Mouse (Mus musculus) left cerebral cortex, postnatal 14 days (tissue): ENCODE measurements around the gene Sh3d19. TPM values are rescaled to one million over a fixed set of nuclear protein-coding genes. Genes with fewer than 3 reads are reported as not detected.

Experiments used
- DNase-seq, 2 experiments: peaks; one replicate each; pipeline ENCODE4 v3.0.0; 2021 to 2022; ENCODE audit warnings: low spot score in 2 of 2, mixed read lengths in 1 of 2
- intact Hi-C: fragments of 180-260 bp; cut with DNase I; formaldehyde crosslinking; loops from one replicate; pipeline ENCODE4 v1.15.1; 2025
- total RNA-seq, 2 experiments: library from RNA; stranded (reverse); gene quantifications; 2 replicates each; pipeline ENCODE4 v1.2.3; 2021

The Sh3d19 gene
- total RNA-seq, 2 experiments from 2014 or later: 34.6 to 36.4 TPM

DNA sequence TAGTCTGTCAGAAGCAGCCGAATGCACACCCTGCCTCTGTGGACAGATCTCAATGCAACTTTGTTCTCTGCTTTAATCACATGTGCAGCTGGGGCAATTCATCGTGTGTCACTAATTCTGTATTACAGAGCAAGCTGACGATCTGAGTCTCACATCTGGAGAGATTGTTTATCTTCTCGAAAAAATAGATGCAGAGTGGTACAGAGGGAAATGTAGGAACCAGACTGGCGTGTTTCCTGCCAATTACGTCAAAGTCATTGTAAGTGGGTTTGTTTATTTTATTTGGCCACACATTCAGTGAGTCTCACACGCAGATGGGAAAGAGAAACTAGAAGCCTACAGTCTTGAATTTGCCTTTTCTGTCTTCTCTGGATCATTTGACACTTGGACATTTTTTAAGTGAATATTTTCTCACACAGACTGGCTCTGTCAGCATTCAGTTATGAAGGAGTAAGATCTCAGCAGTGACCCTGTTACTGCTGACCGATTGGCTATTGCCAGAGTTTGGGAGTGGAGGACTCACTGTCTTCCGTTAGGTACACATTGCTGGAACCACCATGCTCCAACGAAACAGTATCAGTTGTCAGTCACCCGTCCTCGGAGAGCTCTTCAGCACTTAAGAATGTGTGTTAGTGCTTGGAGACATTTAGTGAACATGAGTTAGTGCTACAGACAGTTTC lies 143.9 kb downstream of the Sh3d19 start:
- DNase-seq: peak in 1 of 2 experiments; percentile 30
- intact Hi-C loops: no loop called here

DNA sequence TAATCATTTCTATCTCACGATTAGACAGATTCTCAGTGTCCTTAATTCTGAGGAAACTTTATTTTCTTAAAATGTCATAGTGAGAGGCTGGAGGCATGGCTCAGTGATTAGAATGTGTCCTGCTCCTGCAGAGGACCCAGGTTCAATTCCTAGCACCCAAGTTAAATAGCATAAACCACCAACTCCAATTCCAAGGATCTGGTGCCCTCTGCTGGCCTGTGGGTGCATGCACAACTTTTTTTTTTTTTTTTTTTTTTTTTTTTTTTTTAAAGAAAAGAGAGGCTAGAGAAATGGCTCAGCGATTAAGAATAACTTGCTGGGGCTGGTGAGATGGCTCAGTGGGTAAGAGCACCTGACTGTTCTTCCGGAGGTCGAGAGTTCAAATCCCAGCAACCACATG lies 146.0 kb downstream of the Sh3d19 start:
- no peak for DNase-seq
- intact Hi-C loops: no loop called here

DNA sequence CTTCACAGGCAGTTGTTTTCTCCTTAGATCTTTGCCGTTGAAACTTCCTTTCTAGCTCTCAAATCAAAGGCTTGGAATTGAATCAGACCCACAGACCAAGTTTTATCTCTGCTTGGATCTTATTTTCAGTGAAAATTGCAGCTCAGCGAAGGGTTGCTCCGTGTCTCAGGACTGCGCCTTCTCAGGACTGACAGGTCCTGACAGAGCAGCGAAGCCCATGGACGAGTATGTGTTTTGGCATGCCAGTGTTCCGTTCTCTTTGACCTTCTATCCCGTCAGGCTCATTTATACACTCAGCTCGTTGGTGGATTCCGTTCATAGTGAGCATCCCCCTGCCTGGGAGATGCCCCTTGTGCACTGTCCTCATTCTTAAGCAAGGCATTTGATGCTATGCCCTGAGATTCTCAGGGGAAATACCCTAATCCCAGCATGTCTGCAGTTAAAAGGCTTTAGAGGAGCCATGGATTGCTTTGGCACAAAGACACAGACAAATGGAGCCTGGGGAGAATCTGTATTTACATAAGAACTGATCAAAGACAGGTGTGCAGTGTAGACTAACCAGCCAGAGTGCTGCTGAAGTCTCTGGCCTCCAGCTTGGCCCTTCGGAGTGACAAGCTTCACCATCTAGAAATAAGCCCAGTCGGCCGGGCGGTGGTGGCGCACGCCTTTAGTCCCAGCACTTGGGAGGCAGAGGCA lies 148.5 kb downstream of the Sh3d19 start:
- intact Hi-C loops: no loop called here

DNA sequence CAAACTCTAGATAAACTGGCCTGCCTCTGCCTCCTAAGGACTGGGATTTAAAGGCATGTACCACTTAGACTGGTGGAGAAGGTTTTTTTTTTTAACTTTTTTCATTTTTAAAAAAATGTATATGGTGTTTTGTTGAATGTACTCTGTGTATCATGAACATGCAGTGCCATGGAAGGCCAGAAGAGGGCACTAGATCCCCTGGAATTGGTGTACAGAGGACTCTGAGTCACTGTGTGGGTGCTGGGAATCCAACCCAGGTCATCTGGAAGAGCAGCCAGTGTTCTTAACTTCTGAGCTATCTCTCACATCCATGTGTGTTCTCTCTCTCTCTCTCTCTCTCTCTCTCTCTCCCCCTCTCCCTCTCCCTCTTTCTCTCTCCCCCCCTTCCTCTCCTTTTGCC lies 151.2 kb downstream of the Sh3d19 start:
- intact Hi-C loops: no loop called here
- no peak for DNase-seq

More for the DNA sequence above, 148.5 kb downstream of the Sh3d19 start:
- no peak for DNase-seq

DNA sequence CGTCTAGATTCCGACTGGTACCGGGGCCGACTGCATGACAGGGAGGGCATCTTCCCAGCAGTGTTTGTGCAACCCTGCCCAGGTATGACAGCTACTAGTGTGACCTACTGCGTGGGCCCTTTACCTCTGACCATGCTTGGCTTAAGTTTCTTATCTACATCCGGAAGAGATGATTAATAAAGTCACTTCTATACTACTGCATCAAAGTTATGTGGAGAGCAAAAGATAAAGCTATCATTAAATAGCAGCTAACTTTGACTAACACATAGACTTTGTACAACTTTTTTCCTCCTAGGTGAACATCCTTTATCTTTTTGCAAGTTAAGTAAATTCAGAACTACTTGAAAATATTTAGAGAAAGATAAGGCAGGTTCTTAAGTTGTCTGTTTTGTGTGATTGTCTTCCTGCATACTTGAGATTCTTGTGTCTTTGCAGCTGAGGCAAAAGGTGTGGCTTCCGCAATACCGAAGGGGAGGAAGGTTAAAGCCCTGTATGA lies 152.4 kb downstream of the Sh3d19 start:
- intact Hi-C loops: no loop called here
- no peak for DNase-seq

DNA sequence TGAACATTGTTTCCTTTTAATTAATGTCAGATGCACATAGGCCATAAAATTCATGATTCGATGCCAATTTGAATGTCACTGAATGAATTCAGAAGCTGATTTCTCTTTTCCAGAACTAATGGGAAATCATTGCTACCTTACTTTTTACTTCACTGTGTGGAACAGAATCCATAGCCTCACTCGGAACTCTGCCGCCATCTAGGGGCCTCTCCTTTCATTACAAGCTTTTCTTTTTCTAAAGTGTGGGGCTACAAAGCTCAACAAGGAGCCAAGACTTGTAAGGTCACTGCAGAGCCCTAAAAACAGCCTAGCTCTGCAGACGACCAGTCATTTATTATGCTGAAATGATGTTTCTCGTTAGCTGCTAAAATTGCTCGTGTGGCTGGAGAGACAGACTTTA lies 158.8 kb downstream of the Sh3d19 start:
- intact Hi-C loops: loop anchor here (5.0 to 10.0 kb wide), 2 partner anchors 555 to 1207 kb away; partner anchors contain the start of gene Gatb
- DNase-seq: peak; percentile 71 to 89

DNA sequence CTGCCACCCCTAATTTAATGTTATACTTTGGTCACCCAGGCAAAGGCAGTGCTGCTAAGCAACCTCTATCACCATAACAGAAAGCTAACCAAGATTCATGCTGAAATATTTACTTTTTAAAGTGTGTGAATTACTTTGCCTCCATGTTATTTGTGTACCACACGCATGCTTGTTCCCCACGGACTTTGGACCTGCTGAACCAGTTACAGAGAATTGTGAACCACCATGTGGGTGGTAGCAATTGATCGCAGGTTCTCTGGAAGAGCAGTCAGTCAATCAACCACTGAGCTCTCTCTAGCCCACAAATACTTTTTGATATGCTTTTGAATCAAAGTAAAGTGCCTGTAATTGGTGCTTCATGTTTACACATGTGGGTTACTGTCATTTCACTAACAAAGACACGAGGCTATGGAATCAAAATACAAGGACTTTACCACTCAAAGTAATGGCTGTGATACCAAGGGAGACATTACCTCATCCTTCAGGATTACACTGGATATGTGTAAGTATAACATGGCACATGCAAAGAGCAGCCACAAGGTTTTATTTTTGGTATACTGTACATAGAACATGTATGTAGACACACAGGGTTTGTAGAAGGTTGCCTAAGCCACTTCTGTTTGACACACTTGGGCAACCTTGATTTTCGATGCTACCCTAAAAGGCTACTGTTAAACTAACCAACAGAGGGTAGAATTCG lies 164.2 kb downstream of the Sh3d19 start:
- intact Hi-C loops: loop anchor here (5.0 to 10.0 kb wide), 2 partner anchors 560 to 1213 kb away; partner anchors contain the start of gene Gatb
- DNase-seq: no peak

DNA sequence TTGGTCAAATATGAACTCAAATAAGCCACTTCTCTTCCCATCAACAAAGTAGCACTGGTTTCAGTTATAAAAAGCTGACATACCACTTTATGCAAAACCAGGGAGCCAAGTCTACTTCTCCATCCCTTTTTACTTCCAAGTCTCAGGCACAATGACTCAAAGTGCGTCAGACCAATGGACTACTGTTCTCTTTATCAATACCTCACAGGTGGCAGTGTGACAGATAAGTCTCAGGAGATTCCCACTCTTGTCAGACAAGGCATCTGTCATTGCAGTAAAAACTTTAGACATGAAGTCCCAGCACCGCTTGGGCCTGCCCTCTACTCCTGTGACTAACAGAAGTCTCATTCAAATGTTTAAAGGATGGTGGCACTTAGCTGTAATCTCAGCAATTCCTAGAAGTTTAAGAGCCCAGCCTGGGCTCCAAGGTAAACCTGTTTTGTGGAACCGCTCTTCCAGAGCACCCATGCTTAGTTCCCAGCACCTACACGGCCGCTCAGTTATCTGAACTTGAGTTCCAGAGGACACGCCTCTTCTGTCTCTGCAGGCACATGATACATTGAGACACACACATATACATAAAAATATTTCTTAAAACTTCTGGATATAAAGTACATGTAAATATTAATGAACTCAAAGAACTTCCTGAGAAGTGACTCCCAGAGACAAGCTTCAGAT lies 165.1 kb downstream of the Sh3d19 start:
- intact Hi-C loops: loop anchor here (10.0 kb wide), 1 partner anchor 561 kb away; the partner anchor contains the start of gene Gatb
- no peak for DNase-seq

DNA sequence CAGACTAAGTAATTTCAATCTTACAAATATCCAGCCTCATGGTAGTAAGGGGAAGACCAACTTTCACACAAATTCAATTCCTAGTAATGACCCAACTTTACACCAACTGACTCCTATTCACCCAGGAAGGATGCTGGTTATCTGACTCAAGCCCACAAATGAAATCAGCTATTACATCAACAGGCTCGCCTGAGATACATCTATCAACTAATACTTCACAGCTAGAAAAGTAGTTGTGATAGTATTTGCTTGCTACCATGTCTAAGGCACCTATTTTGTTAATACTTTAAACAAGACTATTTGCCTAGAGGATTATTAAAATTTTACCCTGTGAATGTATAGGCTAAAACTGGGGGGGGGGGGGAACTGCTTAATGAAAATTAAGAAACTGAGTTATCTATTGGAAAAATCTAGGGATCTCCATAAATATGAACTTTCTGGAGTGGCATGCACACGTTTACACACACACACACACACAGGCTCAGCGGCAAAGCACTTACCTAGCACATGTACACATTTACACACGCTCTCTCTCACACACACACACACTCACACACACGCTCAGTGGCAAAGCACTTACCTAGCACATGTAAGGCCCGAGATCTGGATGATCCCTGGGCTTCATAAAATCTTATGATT lies 166.1 kb downstream of the Sh3d19 start:
- intact Hi-C loops: loop anchor here (10.0 kb wide), 1 partner anchor 562 kb away; the partner anchor contains the start of gene Gatb
- no peak for DNase-seq

DNA sequence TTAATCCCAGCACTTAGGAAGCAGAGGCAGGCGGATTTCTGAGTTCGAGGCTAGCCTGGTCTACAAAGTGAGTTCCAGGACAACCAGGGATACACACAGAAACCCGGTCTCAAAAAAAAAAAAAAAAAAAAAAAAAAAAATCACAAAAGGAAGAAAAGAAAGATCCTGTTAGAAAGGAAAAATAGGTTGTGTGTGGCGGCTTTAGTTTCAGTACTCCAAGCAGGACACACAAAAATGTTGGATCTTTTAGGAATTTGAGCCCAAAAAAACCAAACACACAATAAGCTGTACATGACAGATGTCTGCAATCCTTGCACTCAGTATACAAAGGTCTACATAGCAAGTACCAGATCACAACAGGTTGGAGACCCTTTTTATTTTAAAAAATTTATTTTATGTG lies 168.8 kb downstream of the Sh3d19 start:
- no peak for DNase-seq
- intact Hi-C loops: loop anchor here (10.0 kb wide), 1 partner anchor 565 kb away; the partner anchor contains the start of gene Gatb

DNA sequence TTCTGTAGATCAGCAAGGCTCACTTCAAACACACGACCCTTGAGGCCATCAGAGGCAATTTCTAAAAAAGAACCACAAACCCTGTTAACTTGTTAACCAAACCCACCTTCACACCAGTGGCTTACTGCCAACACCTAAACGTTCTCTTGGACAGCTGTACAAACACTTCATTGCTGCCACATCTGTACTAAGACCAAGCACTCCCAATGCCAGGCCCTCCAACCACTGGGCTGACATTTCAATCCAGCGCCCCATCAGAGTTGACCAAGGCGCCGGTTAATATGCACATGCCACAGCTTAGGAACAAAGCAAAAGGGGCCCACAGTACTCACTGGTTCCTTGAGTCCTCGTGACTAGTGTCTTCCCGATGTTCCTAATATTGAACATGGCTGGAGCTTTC lies 170.5 kb downstream of the Sh3d19 start:
- intact Hi-C loops: no loop called here
- no peak for DNase-seq

DNA sequence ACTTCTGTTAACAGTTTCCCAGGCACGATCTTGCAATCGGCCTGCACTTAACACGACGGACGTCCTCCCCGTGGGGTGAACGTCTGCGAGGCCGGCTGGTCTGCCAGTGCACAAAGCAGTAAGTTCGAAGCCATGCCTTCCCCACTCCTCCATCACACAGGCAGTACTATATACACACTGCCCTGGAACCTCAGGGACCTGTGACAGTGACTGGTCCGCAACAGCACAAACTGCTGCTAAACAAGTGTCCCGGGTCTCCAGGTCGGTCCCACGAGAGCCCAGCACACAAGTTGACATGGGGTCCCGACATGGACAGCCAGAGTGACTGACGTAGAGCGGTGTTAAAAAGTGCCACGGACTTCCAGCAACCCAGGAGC lies 171.0 kb downstream of the Sh3d19 start:
- DNase-seq: peak in 1 of 2 experiments; percentile 33
- intact Hi-C loops: no loop called here

DNA sequence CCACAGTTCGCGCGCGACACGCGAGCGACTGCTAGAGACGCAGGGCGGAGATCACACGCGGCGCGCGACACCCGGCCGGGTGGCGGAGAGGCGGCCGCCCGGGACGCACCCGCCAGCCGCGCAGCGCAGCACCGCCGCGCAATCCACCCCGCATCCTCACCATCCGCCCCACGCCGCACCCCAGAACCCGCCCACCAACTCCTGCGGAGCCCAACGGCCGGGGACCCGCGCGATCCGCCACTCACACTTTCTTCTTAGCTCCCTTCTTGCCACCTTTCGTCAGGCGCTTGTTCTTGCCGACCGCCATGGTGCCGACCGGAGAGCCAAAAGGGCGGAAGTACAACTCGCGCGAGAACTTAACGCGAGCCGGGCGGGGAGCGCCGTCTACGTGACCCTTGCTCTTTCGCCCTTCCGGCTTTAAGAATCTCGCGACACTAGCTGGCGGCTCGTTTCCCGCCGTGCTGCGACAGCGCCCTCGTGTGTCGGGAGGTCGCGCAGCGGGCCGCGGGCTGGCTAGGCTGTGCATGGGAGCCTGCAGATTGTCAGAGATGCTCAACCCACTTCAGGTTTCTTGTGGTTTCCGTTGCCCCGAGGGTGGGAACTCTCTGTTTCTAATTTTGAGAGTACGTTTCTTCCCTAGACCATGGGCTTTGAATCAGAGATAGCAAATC lies 171.5 kb downstream of the Sh3d19 start, which contains the start of gene Rps3a1:
Rps3a1 (minus strand) TSS at position 440 of the 671 bp plus-strand sequence.
- intact Hi-C loops: no loop called here
- peak; percentile 99 for DNase-seq

DNA sequence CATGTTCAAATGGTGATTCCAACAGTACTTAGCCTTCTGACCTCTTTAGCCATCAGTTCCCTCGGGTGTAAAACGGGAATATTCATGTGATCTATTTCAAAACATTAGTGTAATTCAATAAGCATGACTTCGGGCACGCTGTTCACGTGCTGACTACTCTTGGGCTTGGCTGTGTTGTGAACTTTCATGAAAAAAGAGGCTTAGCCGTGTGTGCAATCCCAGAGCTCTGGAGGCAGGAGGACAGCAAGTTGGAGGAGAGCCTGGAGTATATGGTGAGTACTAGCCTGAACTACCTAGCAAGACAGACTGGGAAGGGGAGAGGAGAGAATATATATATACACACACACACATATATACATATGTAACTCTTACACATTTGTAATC lies 172.0 kb downstream of the Sh3d19 start:
- intact Hi-C loops: no loop called here
- peak in 1 of 2 experiments; percentile 15 for DNase-seq

DNA sequence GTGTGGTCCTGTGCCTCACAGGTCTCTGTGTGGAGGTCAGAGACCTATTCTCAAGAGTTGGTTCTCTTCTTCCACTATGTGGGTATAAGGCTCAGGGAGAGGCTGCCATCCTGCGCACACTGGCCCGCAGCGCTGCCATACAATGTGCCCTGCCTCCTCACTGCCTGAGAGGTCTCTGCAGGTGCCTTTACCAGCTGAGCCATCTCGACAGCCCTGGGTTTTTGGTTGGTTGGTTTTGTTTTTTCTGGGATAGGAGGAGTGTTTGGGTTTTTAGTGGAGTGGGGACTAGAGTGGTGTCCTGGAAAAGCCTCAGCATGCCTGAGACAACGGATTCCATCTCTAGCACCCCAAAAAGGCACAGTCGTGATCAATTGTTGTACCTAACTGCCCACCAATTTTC lies 172.4 kb downstream of the Sh3d19 start:
- intact Hi-C loops: no loop called here
- no peak for DNase-seq

DNA sequence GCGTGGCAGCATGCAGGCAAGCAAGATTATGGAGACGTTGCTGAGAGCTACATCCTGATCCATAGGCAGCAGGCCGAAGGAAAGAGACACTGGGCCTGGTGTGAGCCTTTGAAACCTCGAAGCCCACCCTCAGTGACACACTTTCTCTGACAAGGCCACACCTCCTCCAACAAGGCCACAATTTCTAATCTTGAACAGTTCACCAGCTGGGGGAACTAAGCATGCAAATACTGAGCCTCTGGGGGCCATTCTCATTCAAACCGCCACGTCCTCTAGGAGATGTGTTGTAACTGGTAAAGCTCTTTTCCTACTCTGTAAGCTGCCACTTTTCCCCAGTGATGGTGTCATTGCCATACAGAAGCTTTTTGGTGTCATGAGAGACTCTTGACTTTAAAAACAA lies 178.2 kb downstream of the Sh3d19 start:
- intact Hi-C loops: no loop called here
- no peak for DNase-seq

DNA sequence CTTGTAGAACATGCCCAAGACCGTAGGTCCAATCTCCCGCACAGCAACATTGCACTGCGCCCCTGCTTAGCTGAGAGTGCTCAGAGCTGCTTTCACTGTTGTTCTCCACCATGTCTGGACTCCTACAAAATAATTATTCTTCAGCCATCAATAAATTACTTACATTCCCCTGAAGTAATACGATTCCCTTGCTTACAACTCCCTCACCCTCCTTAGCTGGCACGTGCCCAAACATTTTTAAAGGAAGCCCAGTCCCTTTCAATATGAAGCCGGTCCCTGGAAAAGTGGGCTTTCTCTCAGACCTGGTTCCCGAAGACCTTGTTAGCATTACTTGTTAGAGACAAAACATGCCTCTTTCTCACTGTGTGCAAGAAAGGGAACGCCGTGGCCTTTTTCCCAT lies 178.6 kb downstream of the Sh3d19 start:
- DNase-seq: no peak
- intact Hi-C loops: no loop called here

DNA sequence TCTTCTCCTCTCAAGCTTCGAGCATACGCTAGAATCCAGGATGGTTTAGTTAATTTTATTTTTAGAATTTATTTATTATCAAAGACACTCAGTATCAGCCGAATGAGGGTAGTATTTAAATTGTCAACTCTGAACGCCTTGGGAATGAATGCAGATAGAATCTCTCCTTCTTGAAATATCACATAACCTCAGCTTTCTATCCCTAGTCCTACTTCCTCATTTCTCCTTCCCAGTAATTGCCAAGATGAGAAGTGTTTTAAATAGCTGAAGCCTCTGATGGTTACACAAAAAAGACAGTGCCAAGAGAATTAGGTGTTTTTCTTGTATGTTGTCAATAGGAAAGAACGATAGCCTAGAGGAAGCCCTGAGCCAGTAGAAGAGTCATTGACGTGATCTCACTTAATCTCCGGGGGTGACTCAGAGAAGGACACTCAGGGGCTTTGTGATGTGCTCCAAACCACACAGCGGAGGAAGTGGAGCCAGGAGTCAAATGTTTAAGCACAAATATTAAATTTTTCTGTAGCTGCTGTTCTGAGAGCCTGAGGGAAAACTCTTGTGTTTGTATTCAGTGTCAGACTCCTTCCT lies 198.0 kb downstream of the Sh3d19 start:
- intact Hi-C loops: no loop called here
- DNase-seq: no peak
